Mouse (Mus musculus): ENCODE data around the gene Zc3hav1.
A peak's percentile ranks its signal among the peaks of the same experiment; 100 is the strongest.

The Zc3hav1 gene

DNA sequence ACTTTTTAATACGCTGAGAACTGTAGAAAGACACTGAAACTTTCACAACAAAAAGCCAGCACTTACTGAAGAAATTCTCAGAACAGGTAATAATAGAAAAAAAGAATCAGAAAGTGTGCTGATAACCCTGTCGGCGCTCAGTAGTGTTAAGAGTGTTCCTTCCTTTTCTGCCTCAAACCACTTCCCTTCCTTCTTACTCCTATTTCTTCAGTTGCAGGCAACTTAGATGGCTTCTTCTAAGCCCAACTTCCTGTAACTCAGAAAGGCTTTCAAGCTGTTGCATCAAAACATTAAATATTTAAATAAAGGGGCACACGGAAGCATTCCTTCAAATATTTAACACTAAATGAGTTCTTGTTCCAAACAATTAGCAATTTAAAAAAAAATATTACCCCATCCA, 2.5 kb downstream of the Zc3hav1 start:
- no peak for DNase-seq

DNA sequence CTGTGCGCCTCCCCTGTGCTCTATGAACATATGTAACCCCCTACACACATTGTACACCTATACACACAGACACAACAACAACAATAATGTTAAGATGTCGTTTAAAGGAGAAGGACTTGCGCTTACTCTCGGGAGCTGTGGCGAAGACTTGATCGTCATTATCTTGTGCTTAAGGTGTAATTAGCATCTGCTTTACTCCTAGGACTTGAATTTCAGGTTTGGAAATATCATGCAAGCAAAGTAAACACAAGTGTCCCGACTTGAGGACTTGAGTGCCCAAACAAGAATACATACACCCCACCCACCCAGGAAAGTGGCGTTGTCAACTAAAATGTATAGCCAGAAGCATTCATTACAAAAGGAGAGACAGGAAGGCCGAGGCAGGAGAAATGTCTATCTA, 4.6 kb downstream of the Zc3hav1 start:
- no peak for DNase-seq

DNA sequence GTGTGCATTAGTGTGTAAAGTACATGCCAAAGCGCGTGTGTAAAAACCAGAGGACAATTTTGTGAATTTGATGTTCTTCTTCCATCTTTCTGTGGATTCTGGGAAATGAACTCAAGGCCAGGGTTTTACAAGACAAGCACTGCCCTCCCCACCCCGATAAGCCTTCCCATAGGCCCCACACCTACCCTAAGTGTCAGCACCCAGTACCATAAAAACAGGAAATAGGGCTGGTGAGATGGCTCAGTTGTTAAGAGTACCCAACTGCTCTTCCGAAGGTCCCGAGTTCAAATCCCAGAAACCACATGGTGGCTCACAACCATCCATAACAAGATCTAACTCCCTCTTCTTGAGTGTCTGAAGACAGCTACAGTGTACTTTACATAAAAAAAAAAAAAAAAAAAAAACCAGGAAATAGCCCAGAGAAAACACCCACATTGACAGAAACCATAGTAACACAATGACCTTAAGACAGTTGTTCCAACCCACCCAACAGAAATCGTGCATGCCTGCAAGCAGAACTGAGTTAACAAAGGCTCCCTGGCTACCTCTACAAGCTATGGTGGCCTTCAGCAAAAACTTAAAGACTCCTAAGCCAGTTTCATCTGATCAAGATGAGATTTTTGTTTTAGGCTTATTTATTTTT, 5.5 kb downstream of the Zc3hav1 start:
- peak in 1 of 2 experiments; percentile 32 for DNase-seq

DNA sequence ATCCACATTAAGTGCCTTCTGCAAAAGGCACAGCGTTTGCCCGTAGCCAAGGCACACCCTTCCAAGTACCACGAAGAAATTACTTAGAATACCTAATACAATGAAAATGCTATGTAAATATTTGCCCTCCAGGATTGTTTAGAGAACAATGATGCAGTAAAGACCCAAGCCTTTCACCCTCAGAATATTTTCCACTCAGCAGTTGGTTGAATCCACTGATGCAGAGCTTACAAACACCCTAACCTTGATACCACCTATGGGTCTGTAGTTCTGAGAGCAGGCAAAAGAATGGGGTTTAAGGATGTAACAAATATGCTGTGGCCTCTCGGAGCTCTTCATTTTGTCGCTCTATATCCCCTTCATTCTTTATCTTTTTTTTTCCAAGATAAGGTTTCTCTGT, 6.5 kb downstream of the Zc3hav1 start:
- no peak for DNase-seq

DNA sequence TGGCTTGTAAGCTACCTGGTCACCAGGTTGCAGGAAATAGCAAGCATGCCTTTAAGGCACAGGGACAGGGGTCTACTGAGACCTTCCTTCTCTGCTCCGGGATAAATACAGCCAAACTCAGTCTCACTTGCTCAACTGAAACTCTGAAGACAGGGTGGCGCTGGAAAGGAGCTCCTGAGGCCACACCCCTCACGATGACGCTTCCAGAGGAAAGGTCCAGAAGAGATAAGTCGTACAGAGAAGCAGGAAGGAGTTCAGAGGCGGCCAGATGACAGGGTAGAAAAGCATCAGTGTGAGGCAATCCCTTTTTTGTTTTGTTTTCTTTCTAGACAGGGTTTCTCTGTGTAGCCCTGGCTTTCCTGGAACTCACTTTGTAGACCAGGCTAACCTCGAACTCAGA, 8.6 kb downstream of the Zc3hav1 start:
- peak; percentile 29 to 39 for DNase-seq

DNA sequence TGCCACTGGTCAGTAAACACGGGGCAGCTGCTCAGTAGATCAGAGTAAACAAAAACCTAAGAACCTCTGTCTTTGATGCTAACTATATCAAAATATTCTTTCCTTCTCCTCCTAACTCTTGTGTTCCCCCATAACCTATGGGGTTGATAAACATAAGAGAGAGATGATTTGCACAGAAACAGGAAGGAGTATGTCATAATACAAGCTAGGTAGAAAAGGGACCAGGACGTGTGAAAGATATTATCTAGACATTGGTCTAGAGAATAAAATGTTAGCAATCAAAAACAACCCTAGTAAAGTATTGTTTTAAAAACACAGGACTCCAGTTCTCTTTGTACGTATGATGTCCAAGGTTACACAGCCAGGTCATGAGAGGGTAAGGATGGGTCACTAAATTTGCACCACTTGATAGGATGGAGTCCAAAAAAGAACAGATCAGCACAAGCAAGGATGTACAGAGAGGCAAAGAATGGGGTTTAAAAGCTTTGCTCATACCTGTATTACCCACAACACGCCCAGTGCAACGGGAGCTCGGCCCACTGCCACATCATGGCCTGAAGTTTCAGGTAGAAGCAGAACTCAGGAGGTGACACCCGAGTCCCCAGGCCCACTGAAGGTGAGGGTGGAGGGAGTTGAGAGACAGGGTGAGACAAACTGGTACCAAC, 10.3 kb downstream of the Zc3hav1 start:
- no peak for DNase-seq

DNA sequence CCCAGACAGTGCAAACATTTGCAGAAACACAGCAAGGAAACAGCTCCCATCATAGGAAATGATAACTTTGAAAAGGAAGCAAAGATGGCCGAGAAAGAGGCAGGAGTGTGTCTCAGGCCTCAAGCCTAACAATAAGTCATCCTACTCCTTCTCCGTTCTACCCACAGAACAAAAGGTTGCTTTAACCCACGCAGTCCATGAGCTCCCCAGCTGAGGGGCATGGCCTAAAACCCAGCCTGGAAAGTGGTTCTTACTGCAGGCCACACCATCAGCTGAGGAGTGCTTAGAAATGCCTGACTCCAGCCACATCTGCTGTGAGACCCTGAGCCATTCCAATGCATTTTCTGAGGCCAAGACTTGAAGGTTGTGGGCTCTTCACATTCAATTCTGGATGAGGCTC, 10.8 kb downstream of the Zc3hav1 start:
- no peak for DNase-seq

DNA sequence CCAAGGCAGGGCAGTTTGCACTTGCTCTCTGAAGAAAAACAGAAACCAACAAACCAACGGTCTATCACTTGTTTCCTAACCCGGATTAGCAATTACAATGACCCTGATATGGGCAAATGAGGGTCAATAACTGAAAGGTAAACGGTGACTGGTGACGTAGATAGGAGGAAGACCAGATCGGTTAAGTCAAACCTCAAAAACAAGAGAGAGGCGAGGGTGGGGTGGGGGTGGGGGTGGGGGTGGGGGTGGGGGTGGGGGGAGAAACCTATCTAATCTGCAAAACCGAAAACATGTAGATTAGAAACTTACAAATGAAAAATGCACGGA, 11.8 kb downstream of the Zc3hav1 start:
- no peak for DNase-seq

DNA sequence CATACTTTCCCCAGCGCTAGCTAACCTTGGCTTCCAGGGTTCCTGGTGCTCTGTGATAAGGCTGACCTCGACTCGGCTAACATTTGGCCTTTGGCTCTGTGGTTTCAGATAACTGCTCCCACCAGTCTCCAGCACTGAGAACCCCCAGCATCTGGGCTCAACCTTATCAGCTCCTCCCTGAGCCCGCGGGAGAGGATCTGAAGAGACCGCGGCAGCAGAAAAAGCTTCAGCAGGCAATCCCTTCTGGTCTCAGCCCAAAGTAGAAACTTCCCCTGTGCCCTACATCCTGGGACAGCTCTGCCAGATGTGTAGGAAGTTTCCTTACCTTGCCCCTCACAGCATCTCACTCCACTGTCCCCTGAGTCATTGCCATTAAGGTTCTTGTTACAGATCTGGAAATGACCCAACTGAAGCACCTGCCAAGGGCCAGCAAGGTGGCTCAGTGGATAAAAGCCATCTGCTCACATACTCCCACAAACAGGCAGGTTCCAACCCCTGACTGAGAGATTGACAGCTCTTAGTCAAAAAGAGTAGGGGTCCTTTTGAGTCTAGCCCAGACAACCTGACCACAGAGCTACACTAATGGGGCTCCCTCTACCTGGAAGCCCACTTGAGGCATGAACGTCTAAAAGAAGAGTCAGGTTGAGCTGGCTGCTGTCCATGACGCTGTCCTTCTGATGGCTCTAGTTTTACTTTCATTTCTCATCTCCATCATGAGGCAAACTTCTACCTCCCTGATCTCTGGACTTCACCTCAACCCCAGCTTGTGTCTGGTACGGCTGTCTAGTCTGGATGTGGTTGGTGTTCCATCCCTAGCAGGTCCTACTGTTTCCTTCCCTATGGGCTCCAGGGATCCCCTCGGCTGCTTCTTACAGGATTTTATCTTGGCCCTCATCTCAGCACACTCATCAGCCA, 12.4 kb downstream of the Zc3hav1 start:
- peak; percentile 23 to 24 for DNase-seq

DNA sequence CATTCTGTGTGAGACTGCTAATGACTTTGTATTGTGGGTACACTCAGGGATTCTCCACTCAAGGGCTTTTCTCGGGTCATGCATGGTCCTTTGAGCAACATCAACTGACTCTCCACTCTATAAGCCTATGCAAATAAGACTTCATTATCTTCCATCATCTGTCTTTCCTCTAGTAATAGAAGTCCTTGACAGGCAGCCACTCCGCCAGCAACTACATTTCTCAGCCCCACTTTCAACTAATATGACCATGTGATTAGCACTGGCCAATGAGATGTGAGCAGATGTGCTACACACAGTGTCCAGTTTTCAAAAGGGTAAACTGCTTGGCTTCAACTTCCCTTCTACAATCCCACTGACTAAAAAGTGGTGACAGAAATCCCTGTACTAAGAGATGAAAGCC, 15.3 kb downstream of the Zc3hav1 start:
- no peak for DNase-seq

DNA sequence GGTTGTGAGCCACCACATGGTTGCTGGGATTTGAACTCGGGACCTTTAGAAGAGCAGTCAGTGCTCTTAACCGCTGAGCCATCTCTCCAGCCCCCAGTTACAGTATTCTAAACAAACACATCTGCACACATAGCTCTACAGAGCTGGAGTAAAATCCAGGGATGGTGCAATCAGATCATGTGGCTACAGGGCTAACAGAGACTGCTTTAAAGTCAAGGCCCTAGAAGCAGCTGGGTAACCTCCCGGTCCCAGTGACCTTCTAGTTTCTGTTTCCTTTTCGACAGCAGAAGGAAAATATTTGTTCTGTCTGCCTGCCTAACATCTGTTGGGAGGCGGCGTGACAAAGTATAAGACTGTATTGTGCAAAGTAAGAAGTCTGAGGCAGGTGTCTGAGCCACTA, 16.5 kb downstream of the Zc3hav1 start:
- no peak for DNase-seq

DNA sequence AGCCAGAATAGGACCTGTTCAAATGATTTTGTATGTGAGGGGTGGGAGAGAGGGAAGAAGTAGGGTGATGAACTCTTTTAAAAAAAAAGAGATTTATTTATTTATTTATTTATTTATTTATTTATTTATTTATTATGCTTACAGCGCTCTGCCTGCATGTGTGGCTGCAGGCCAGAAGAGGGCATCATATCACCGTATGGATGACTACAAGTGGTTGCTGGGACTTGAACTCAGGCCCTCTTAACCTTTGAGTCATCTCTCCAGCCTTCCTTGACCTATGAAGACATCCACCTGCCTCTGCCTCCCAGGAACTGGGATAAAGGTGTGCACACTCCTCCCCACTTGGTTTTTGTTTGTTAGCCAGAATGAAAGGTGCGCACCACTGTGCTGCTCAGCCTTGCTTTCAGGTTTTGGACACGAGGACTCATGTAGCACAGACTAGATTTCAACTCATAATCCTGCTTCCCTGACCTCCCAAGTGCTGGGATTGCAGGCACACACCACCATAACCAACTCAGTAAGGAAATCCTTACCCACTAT, 17.2 kb downstream of the Zc3hav1 start:
- peak in 1 of 2 experiments; percentile 33 for DNase-seq

DNA sequence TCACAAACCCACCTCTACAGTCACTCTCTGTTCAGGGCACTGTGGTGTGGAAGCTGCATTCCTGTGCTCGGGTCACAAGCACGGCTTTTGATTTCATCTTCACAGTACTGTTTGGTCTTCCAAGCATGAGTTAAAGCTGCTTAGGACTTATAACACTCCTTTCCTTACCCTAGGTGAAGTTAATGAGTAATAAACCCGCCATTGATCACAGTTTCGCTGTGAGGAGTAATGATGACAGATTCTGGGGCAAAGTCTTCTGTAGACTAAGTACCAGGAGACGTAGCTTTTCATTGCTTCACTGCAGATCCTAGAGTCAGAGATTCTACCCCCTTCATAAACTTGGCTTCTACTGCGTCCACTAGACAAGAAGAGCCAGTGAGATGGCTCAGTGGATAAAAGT, 19.1 kb downstream of the Zc3hav1 start:
- DNase-seq: no peak

DNA sequence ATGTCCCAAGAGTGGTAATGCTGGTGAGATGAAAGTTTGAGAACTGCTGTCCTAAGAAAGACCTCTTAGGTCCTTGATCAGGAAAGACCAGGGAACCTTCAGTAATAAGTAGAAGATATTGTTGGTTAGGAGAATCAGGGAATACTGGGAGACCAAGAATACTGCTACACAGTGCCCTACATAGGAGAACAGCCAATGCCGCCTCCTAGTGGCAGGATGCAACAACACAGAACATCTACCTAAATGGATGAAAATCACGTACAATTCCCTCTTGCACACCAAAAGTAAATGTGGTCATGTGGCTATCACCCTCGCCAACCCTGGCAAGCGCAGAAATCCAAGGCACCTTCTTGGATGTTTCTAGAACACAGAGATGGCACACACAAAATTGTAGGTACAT, 27.8 kb downstream of the Zc3hav1 start:
- DNase-seq: peak; percentile 25 to 28

DNA sequence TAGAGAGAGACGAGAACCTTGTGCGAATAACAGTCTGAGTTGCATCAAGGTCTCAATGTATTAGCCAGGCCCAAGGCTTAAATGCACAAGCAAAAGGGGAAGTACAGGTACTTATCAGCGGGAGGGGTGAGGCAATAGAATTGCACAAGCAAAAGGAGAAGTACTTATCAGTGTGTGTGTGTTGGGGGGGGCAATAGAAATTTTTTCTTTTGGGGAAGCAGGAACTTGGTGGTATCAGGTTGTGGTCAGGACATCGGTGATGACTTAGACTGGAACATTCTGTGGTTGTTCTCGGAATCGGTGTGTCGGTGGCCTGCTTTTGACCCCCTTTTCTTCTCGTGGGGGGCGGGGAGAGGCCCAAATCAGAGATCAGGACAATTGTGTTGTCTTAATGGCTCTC, 33.8 kb downstream of the Zc3hav1 start:
- DNase-seq: peak; percentile 66 to 77

DNA sequence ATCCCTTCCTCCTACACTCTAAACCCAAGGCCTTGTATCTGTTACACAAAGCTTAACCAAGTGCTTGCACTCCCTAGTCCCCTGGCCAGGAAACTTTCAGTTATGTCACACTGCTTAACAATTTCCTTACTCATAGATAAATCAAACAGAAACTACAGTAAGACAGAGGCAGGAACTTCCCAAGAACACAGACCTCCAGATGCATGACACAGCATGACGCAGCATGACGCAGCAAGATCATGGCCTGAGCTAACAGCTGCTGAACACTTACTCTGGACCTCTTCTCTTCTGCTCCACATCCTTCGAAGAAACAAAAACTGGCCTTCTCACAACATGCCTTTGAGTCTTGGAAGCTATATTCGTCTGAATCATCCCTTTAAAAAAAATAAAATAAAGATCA, 38.4 kb downstream of the Zc3hav1 start:
- no peak for DNase-seq

DNA sequence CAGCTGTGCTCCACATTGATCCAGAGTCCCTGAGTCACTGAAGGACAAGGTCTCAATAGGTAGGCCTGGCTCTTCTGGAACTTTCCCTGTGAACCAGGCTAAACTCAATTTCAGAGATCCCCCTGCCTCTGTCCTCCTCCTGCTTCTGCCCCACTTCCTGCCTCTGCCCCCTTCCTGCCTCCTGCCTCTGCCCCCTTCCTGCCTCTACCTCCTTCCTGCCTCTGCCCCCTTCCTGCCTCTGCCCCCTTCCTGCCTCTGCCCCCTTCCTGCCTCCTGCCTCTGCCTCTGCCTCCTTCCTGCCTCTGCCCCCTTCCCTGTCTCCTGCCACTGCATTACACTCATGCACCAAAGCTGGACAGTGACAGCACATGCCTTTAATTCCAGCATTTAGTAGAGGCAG, 44.7 kb downstream of the Zc3hav1 start:
- DNase-seq: no peak

DNA sequence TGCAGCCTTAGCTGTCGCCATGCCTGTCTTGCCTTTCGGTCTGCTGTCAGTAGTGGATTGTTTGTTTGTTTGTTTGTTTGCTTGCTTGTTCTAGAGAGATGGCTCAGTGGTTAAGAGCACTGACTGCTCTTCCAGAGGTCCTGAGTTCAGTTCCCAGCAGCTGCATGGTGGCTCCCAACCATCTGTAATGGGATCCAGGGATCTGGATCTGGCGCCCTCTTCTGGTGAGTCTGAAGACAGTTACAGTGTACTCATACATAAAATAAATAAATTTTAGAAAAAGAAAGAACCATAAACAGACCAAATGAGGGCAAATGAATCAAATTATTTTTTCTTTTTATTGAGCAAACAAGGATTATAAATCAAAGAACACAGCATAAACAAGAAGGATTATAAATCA, 49.4 kb downstream of the Zc3hav1 start:
- DNase-seq: peak; percentile 45 to 48

DNA sequence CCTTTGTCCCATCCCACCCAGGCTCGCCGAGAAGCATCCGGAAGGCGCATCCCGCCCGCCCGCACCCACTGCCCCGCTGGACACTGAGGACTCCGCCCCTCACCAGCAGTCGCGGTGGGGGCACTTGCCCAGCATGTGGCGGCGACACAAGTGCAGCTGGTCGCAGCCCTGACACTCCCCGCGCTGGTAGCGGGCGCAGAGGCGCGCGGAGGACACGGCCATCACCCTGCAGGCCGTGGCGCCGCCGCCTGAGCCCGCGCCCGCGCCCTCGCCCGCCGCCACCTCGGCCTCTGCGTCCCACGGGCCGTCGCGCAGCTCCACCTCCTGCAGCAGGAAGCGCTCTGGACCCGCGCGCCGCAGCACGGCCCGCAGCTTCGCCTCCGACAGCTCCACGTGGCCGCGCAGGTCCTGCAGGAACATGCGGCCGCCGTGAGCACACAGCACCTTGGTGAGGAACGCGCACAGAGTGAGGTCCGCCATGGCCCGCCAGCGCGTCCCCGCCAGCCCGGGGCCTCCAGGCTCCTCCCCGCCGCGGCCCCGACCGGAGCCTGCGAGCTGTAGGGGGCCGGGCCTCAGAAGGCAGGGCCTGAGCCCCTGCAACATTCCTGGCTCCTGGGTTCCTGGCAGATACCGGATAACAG, 55.5 kb downstream of the Zc3hav1 start, which contains the start of gene Zc3hav1l:
Zc3hav1l (minus strand) TSS at position 499 of the 641 bp plus-strand sequence.
- DNase-seq: peak; percentile 45 to 54

DNA sequence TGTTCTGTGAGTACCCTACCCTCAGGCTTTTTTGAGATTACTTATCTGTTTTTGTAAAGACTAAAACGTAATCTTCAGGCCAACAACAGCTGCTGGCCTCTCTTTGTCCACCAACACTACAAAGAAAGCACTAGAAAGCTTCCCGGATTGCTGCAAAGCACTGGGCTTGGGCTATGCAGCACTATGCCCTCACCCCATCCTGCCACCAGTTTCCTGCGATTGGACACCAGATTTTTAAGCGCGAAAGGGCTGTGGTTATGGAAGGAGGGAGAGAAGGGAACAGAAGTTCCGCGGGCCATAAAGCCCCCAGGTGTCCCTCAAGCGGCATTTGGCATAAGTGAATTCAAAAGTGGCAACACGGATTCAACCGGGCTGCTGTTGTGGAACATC, 56.2 kb downstream of the Zc3hav1 start:
- no peak for DNase-seq

DNA sequence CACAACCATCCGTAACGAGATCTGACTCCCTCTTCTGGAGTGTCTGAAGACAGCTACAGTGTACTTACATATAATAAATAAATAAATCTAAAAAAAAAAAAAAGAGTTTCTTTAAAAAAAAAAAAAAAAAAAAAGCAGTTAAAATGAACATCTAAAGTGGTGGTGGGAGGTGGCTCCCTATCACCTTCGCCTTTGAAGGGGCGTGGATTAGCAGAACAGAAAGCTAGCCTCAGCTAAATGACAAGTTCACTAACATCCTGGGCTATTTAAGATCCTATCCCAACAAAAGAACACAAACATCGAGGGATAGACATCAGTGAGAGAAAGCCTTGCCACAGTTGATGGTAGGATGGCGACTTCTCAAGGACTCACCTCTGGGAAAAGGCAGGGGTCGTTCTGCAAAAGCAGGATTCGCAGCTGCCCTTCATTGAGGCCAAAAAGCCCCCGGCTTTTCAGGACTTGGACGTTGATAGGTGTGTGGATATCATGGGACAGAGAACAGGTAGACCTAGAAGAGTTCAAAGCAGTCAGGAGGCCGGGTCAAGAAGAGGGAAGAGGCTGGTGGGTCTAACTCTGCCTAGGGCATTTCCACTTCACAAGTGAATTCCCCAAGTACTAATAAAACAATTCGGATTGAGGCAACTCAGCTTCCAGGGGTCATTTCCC, 56.7 kb downstream of the Zc3hav1 start:
- DNase-seq: no peak

DNA sequence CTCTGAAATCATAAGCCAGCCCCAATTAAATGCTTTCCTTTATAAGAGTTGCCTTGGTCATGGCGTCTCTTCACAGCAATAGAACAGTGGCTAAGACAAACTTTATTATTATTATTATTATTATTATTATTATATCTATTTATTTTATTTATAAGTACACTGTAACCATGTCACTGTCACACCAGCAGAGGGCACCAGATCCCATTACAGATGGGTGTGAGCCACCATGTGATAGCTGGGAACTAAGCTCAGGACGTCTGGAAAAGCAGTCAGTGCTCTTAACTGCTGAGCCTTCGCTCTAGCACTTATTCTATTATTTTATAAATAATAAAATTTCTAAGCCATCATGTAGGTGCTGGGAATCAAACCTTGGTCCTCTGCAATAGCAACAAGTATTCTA, 60.7 kb downstream of the Zc3hav1 start:
- DNase-seq: no peak

Data from B cell, adult 2 months (primary cell).